Mouse (Mus musculus): ENCODE measurements around the gene Atg9a. TPM values are rescaled to one million over a fixed set of nuclear protein-coding genes. Genes with fewer than 3 reads are reported as not detected.

The Atg9a gene
- polyA plus RNA-seq, 1 experiment from 2014 or later = 26.0 TPM

DNA sequence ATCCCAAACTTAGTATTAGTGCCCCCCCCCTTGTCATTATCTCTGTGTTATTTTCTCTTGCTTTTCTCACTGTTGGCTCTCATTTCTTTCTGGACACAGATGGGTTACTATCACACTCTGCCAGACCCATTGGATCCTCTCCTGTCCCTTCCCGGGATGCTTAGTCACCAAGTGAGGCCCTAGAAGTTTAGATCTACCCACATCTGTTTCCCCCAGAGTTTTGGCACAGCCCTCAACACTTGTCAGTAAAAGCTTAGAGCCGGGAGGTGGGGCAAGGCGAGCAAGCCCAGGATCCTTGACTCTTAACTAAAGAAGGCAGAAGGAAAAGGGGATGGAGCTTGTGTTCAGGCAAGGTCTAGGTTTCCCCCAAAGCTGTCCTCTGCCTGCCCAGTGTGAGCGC, 37.2 kb upstream of the Atg9a start:
- H3K27ac ChIP-seq (ENCODE audit: low read depth, low read length) = no peak overlapping the region
- WGBS = 75% methylated on average over 4 of the region's 4 CpGs
- no peak overlapping the region for H3K4me2 ChIP-seq (replicated peaks; ENCODE audit: low read depth, low read length)
- H3K27me3 ChIP-seq (ENCODE audit: control insufficient read depth, insufficient read depth, low read length) = no peaks in the 10 kb centered on the region
- H3K4me3 ChIP-seq (ENCODE audit: low read length) = no peak overlapping the region
- H3K9ac ChIP-seq (ENCODE audit: low read depth, low read length) = no peak overlapping the region
- ATAC-seq (ENCODE audit: low FRiP score, low TSS enrichment) = no peak
- H3K9me3 ChIP-seq (ENCODE audit: control insufficient read depth, low read length) = no peaks in the 10 kb centered on the region
- no peaks in the 10 kb centered on the region for H3K36me3 ChIP-seq (ENCODE audit: control insufficient read depth, insufficient read depth, low read length)
- H3K4me1 ChIP-seq (ENCODE audit: control insufficient read depth, insufficient read depth, low read length) = no peaks in the 10 kb centered on the region

DNA sequence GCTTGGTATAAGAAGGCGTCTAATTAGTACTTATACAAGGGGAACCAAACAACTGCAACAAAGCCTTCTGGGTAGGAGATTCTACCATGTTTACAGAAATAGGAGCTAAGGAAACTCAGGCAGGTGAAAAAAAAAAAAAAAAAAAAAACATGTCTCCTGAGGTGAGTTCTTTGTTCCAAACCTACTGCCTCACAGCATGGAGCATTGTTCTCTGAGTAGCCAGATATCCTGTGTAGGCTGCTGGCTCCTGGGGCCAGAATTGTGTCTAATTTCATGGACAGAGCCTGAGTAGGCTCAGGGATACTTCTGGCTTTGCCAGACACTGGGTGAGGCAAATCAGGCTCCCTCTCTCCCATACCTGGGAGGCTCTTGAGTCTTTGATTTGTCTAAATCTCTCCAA, 35.7 kb upstream of the Atg9a start:
- no peaks in the 10 kb centered on the region for H3K36me3 ChIP-seq (ENCODE audit: control insufficient read depth, insufficient read depth, low read length)
- no peaks in the 10 kb centered on the region for H3K27me3 ChIP-seq (ENCODE audit: control insufficient read depth, insufficient read depth, low read length)
- no peaks in the 10 kb centered on the region for H3K9me3 ChIP-seq (ENCODE audit: control insufficient read depth, low read length)
- no peak overlapping the region for H3K4me2 ChIP-seq (replicated peaks; ENCODE audit: low read depth, low read length)
- WGBS = 83% methylated on average over 1 of the region's 1 CpGs
- H3K27ac ChIP-seq (ENCODE audit: low read depth, low read length) = no peak overlapping the region
- ATAC-seq (ENCODE audit: low FRiP score, low TSS enrichment) = no peak
- no peaks in the 10 kb centered on the region for H3K4me1 ChIP-seq (ENCODE audit: control insufficient read depth, insufficient read depth, low read length)
- no peak overlapping the region for H3K9ac ChIP-seq (ENCODE audit: low read depth, low read length)
- no peak overlapping the region for H3K4me3 ChIP-seq (ENCODE audit: low read length)

DNA sequence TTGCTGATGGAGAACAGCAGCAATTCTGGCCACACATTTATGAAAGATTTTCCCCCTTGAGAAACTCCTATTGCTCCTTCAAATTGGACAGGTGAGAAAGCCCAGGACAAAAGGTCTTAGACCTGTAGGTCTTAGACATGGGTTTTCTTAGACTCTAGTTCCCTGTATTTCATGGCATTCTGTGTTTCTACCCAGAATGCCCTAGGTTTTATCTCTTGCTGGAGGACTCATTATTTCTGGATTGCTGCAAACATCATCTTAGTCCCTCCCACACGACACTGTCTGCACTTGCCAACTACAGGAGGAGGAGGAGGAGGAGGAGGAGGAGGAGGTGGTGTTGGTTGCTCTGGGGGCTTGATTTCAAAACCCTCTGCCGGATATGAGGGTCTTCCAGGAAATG, 34.1 kb upstream of the Atg9a start:
- Histone ChIP-seq H3K4me1 (ENCODE audit: control insufficient read depth, insufficient read depth, low read length) (no peaks in the 10 kb centered on the region), H3K9me3 (ENCODE audit: control insufficient read depth, low read length) (no peaks in the 10 kb centered on the region), H3K27ac (ENCODE audit: low read depth, low read length) (no peak overlapping the region), H3K4me3 (ENCODE audit: low read length) (no peak overlapping the region), H3K9ac (ENCODE audit: low read depth, low read length) (no peak overlapping the region), H3K36me3 (ENCODE audit: control insufficient read depth, insufficient read depth, low read length) (no peaks in the 10 kb centered on the region), H3K27me3 (ENCODE audit: control insufficient read depth, insufficient read depth, low read length) (no peaks in the 10 kb centered on the region), H3K4me2 (replicated peaks; ENCODE audit: low read depth, low read length) (no peak overlapping the region)
- WGBS = 42% methylated on average over 2 of the region's 2 CpGs
- no peak for ATAC-seq (ENCODE audit: low FRiP score, low TSS enrichment)

DNA sequence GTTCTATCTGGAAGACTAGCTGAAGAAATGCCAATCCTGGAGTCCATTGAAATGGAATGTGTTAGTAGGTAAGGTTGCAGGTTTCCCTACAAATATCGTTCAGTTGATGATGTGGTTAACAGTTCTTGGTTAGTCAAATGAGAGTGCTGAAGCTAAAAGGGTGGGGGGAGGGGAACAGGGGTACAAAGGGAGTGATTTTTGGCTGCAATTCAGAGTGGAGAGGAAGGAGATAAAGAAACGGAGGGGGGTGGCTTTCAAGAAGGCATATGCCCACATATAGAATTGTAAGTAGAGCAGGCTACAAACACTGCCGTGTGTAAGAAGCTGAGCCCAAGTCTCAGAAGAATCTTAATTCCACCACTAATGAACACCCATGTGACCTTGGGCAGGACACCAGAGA, 33.5 kb upstream of the Atg9a start:
- no peak overlapping the region for H3K27ac ChIP-seq (ENCODE audit: low read depth, low read length)
- H3K4me1 ChIP-seq (ENCODE audit: control insufficient read depth, insufficient read depth, low read length) = no peaks in the 10 kb centered on the region
- WGBS = 71% methylated on average over 3 of the region's 3 CpGs
- no peak overlapping the region for H3K4me2 ChIP-seq (replicated peaks; ENCODE audit: low read depth, low read length)
- no peaks in the 10 kb centered on the region for H3K36me3 ChIP-seq (ENCODE audit: control insufficient read depth, insufficient read depth, low read length)
- no peak overlapping the region for H3K9ac ChIP-seq (ENCODE audit: low read depth, low read length)
- no peak overlapping the region for H3K4me3 ChIP-seq (ENCODE audit: low read length)
- no peaks in the 10 kb centered on the region for H3K9me3 ChIP-seq (ENCODE audit: control insufficient read depth, low read length)
- peaks cover 4% of the 10 kb centered on the region for H3K27me3 ChIP-seq (ENCODE audit: control insufficient read depth, insufficient read depth, low read length)
- no peak for ATAC-seq (ENCODE audit: low FRiP score, low TSS enrichment)

DNA sequence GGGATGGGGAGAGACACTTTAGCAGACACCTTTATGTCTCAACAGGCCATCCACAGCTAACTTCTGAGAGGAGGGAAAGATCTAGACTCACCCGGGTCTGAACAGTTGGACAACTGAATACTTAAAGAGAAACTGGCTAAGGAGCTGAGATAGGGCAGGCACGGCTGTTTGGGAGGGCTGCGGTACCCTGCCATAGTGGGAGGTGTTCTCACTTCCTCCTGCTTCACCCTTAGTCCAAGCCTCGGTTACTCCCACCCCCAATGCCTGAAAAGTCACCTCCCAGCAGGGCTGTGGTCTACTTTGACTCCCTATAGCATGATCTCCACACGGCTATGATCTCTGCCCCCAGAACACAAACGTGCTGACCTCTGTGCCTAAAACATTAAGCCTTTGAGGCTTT, 31.5 kb upstream of the Atg9a start:
- no peak overlapping the region for H3K4me3 ChIP-seq (ENCODE audit: low read length)
- H3K4me1 ChIP-seq (ENCODE audit: control insufficient read depth, insufficient read depth, low read length) = peaks cover 5% of the 10 kb centered on the region; the same call in 1 of the 2 replicates
- H3K9me3 ChIP-seq (ENCODE audit: control insufficient read depth, low read length) = no peaks in the 10 kb centered on the region
- H3K27me3 ChIP-seq (ENCODE audit: control insufficient read depth, insufficient read depth, low read length) = peaks cover 22% of the 10 kb centered on the region
- 62% methylated on average over 6 of the region's 6 CpGs for WGBS
- H3K9ac ChIP-seq (ENCODE audit: low read depth, low read length) = no peak overlapping the region
- H3K27ac ChIP-seq (ENCODE audit: low read depth, low read length) = no peak overlapping the region
- no peak overlapping the region for H3K4me2 ChIP-seq (replicated peaks; ENCODE audit: low read depth, low read length)
- no peak for ATAC-seq (ENCODE audit: low FRiP score, low TSS enrichment)
- no peaks in the 10 kb centered on the region for H3K36me3 ChIP-seq (ENCODE audit: control insufficient read depth, insufficient read depth, low read length)

DNA sequence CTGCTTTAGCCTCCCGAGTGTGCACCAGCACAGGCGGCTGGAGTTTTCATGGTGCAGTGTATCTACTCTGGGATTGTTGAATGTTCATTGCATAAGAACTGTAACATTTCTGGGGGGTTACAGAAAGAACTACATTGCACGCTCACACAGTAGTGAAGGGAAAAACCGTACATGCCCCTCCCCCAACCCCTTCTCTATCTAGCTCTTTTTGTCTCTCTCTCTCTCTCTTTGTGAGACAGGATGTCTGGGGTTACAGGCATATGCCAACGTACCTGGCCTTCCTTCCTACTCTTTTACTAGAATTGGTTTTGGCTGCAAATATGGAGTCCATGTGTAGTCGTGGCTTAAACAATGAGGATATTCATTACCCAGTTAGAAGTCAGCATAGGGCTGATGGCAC, 30.9 kb upstream of the Atg9a start:
- no peak overlapping the region for H3K4me2 ChIP-seq (replicated peaks; ENCODE audit: low read depth, low read length)
- 80% methylated on average over 6 of the region's 6 CpGs for whole genome bisulfite sequencing
- peaks cover 5% of the 10 kb centered on the region; the same call in 1 of the 2 replicates for H3K4me1 ChIP-seq (ENCODE audit: control insufficient read depth, insufficient read depth, low read length)
- H3K36me3 ChIP-seq (ENCODE audit: control insufficient read depth, insufficient read depth, low read length) = no peaks in the 10 kb centered on the region
- H3K27ac ChIP-seq (ENCODE audit: low read depth, low read length) = no peak overlapping the region
- peaks cover 28% of the 10 kb centered on the region for H3K27me3 ChIP-seq (ENCODE audit: control insufficient read depth, insufficient read depth, low read length)
- H3K9ac ChIP-seq (ENCODE audit: low read depth, low read length) = no peak overlapping the region
- ATAC-seq (ENCODE audit: low FRiP score, low TSS enrichment) = no peak
- no peaks in the 10 kb centered on the region for H3K9me3 ChIP-seq (ENCODE audit: control insufficient read depth, low read length)
- H3K4me3 ChIP-seq (ENCODE audit: low read length) = no peak overlapping the region

DNA sequence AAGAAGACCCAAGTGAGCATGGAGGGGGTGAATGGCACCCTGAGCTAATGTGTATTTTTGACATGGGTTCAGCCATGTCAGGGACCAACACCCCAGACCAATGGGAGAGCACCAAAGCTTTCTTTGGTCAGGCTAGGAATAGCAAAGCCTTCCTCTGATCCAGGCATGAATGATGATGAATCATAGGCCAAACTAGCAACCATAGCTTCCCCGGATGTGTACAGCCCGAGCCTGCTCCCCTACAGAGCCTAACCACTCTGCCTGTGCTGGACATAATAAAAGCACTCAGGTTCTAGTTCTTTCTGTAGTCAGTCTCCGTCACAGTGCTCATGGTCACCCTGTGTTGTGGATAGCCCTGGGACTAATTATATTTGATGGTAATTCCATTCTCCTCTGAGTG, 29.5 kb upstream of the Atg9a start:
- Histone ChIP-seq H3K4me3 (ENCODE audit: low read length) (no peak overlapping the region), H3K27ac (ENCODE audit: low read depth, low read length) (no peak overlapping the region), H3K27me3 (ENCODE audit: control insufficient read depth, insufficient read depth, low read length) (peaks cover 29% of the 10 kb centered on the region), H3K4me1 (ENCODE audit: control insufficient read depth, insufficient read depth, low read length) (peaks cover 5% of the 10 kb centered on the region; the same call in 1 of the 2 replicates), H3K9me3 (ENCODE audit: control insufficient read depth, low read length) (no peaks in the 10 kb centered on the region), H3K9ac (ENCODE audit: low read depth, low read length) (no peak overlapping the region), H3K36me3 (ENCODE audit: control insufficient read depth, insufficient read depth, low read length) (no peaks in the 10 kb centered on the region), H3K4me2 (replicated peaks; ENCODE audit: low read depth, low read length) (no peak overlapping the region)
- WGBS = 78% methylated on average over 3 of the region's 3 CpGs
- ATAC-seq (ENCODE audit: low FRiP score, low TSS enrichment) = no peak

DNA sequence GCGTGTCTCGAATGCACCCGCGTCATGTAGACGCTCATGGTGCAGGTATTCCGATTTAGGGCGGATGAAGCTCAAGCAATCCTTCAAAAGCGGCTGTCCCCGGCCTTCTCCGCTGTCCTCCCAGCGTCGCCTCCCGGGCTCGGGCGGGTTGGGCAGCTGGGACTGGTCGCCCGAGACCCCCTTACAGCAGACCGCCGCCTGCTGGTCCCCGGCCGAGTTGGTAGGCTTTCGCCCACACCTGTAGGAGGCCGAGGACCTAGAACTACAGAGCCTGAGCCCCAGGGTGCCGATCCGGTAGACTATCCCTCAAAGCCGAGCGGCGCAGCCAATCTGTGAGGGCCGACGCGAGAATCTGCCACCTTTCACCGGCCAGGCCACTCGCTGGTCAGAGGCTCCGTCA, 27.5 kb upstream of the Atg9a start, which contains the start of gene Tuba4a:
Gene Tuba4a (minus strand): TSS at position 335 of the 400 bp plus-strand sequence.
- Histone ChIP-seq H3K36me3 (ENCODE audit: control insufficient read depth, insufficient read depth, low read length) (peaks cover 7% of the 10 kb centered on the region; the same call in 1 of the 2 replicates), H3K27ac (ENCODE audit: low read depth, low read length) (no peak within 1 kb of the TSS), H3K4me2 (replicated peaks; ENCODE audit: low read depth, low read length) (peak within 1 kb of the TSS; percentile 99), H3K9ac (ENCODE audit: low read depth, low read length) (peak within 1 kb of the TSS; percentile 54), H3K27me3 (ENCODE audit: control insufficient read depth, insufficient read depth, low read length) (peaks cover 29% of the 10 kb centered on the region), H3K9me3 (ENCODE audit: control insufficient read depth, low read length) (no peaks in the 10 kb centered on the region), H3K4me1 (ENCODE audit: control insufficient read depth, insufficient read depth, low read length) (peaks cover 5% of the 10 kb centered on the region; the same call in 1 of the 2 replicates), H3K4me3 (ENCODE audit: low read length) (peak within 1 kb of the TSS; percentile 57)
- ATAC-seq (ENCODE audit: low FRiP score, low TSS enrichment) = peak; percentile 36
- under 1% methylated on average over 34 of the region's 34 CpGs for WGBS

DNA sequence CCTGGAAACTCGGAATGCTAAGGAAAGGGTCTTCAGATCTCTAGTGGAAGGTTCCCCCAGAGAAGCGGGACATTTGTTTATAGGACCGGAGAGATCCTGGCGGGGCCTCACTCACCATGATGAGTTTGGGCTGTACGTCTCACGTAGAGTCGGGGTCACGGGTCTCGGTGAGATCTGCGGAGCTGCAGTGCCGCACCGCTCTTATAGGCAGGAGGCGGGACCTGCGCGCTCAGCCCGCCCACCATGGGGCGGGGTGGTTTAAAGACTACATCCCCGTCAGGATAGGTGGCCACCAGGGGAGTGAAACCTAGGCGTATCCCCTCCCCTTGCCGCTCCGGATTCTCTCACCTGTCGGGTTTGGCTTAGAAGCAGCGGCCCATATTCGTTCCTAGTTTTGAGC, 27.1 kb upstream of the Atg9a start:
- no peaks in the 10 kb centered on the region for H3K9me3 ChIP-seq (ENCODE audit: control insufficient read depth, low read length)
- peaks cover 29% of the 10 kb centered on the region for H3K27me3 ChIP-seq (ENCODE audit: control insufficient read depth, insufficient read depth, low read length)
- peak overlapping the region; percentile 54 for H3K9ac ChIP-seq (ENCODE audit: low read depth, low read length)
- peak overlapping the region; percentile 57 for H3K4me3 ChIP-seq (ENCODE audit: low read length)
- peak overlapping the region; percentile 99 for H3K4me2 ChIP-seq (replicated peaks; ENCODE audit: low read depth, low read length)
- H3K27ac ChIP-seq (ENCODE audit: low read depth, low read length) = no peak overlapping the region
- WGBS = 0% methylated on average over 24 of the region's 24 CpGs
- ATAC-seq (ENCODE audit: low FRiP score, low TSS enrichment) = peak; percentile 84
- H3K4me1 ChIP-seq (ENCODE audit: control insufficient read depth, insufficient read depth, low read length) = peaks cover 5% of the 10 kb centered on the region
- peaks cover 12% of the 10 kb centered on the region; the same call in 1 of the 2 replicates for H3K36me3 ChIP-seq (ENCODE audit: control insufficient read depth, insufficient read depth, low read length)
